Mouse (Mus musculus): ENCODE results near the gene Eif6. TPM values are rescaled to one million over a fixed set of nuclear protein-coding genes. Genes with fewer than 3 reads are reported as not detected.

Gene Eif6
- total and polyA plus RNA-seq, 3 experiments: 220 to 463 (median 289) TPM

GRCm38 (mm10) chr2:155860102-155860501 is 33.4 kb upstream of the Eif6 start:
- Histone ChIP-seq H3K27me3 (replicated peaks) (no peaks in the 10 kb centered on the region), H3K4me2 (ENCODE audit: insufficient read depth, low read depth, poor library complexity, severe bottlenecking) (no peak overlapping the region), H3K79me2 (replicated peaks; ENCODE audit: control insufficient read depth, extremely low read depth, insufficient read depth, poor library complexity, severe bottlenecking) (no peaks in the 10 kb centered on the region), H3K27ac (ENCODE audit: insufficient read depth, low read depth) (no peak overlapping the region), H3K9me3 (replicated peaks; ENCODE audit: low read length) (no peaks in the 10 kb centered on the region), H3K4me1 (ENCODE audit: control insufficient read depth in 1 of 2, insufficient read depth in 2 of 2) (no peaks in the 10 kb centered on the region), H3K9ac (ENCODE audit: insufficient read depth, low read depth) (no peak overlapping the region), H3K4me3 (replicated peaks in 1 of 3; ENCODE audit: low read depth in 2 of 3, low read length in 2 of 3, poor library complexity in 1 of 3) (no peak overlapping the region), H3K36me3 (replicated peaks in 1 of 2; ENCODE audit: control insufficient read depth in 1 of 2, insufficient read depth in 1 of 2, low read length in 1 of 2) (peaks cover 9 to 83% of the 10 kb centered on the region in 2 experiments)
- dilution Hi-C loops (cut with MboI; ENCODE audit: extremely low pct_ligation_motif_present, extremely low pct_unique_long_range_greater_than_20kb, low sequenced_read_pairs) (no loop called here), in situ Hi-C loops (cut with MboI; ENCODE audit: low pct_ligation_motif_present, low pct_unique_long_range_greater_than_20kb, low sequenced_read_pairs) (no loop called here)
- DNase-seq (ENCODE audit: extremely low read depth): no peak
- TF ChIP-seq NELFE (IDR thresholded peaks at IDR 0.05; ENCODE audit: low read depth, low read length) (no peak), SMC3 (IDR thresholded peaks at IDR 0.05; ENCODE audit: low read depth, low read length) (no peak), CTCF (conservative IDR thresholded peaks at IDR 0.05 in 1 of 2, IDR thresholded peaks at IDR 0.05 in 1 of 2; ENCODE audit: low read depth in 2 of 2, low read length in 2 of 2) (no peak), E2F4 (IDR thresholded peaks at IDR 0.05; ENCODE audit: insufficient replicate concordance, low read depth, low read length) (no peak), GABPA (IDR thresholded peaks at IDR 0.05; ENCODE audit: insufficient replicate concordance, low read depth, low read length) (no peak), POLR2A (IDR thresholded peaks at IDR 0.05; ENCODE audit: low read depth, low read length) (no peak), BHLHE40 (IDR thresholded peaks at IDR 0.05; ENCODE audit: low read depth, low read length) (no peak)

- no peak for DNase-seq (ENCODE audit: extremely low read depth)
- Histone ChIP-seq H3K4me1 (ENCODE audit: control insufficient read depth in 1 of 2, insufficient read depth in 2 of 2) (no peaks in the 10 kb centered on the region), H3K27ac (ENCODE audit: insufficient read depth, low read depth) (no peak overlapping the region), H3K9me3 (replicated peaks; ENCODE audit: low read length) (no peaks in the 10 kb centered on the region), H3K4me3 (replicated peaks in 1 of 3; ENCODE audit: low read depth in 2 of 3, low read length in 2 of 3, poor library complexity in 1 of 3) (no peak overlapping the region), H3K36me3 (replicated peaks in 1 of 2; ENCODE audit: control insufficient read depth in 1 of 2, insufficient read depth in 1 of 2, low read length in 1 of 2) (peaks cover 50 to 95% of the 10 kb centered on the region in 2 experiments), H3K27me3 (replicated peaks) (no peaks in the 10 kb centered on the region), H3K4me2 (ENCODE audit: insufficient read depth, low read depth, poor library complexity, severe bottlenecking) (no peak overlapping the region), H3K79me2 (replicated peaks; ENCODE audit: control insufficient read depth, extremely low read depth, insufficient read depth, poor library complexity, severe bottlenecking) (no peaks in the 10 kb centered on the region), H3K9ac (ENCODE audit: insufficient read depth, low read depth) (no peak overlapping the region)
- dilution Hi-C loops (cut with MboI; ENCODE audit: extremely low pct_ligation_motif_present, extremely low pct_unique_long_range_greater_than_20kb, low sequenced_read_pairs) (no loop called here), in situ Hi-C loops (cut with MboI; ENCODE audit: low pct_ligation_motif_present, low pct_unique_long_range_greater_than_20kb, low sequenced_read_pairs) (loop anchor here (5.0 kb wide), 1 partner anchor 90 kb away; the partner anchor contains the start of gene Gm15557)
- TF ChIP-seq JUN (IDR thresholded peaks at IDR 0.05; ENCODE audit: insufficient read depth, low read depth, low read length) (no peak), GABPA (IDR thresholded peaks at IDR 0.05; ENCODE audit: insufficient replicate concordance, low read depth, low read length) (no peak), TBP (conservative IDR thresholded peaks at IDR 0.05; ENCODE audit: low read depth, low read length) (no peak), JUND (conservative IDR thresholded peaks at IDR 0.05; ENCODE audit: low read depth, low read length) (no peak), ELF1 (IDR thresholded peaks at IDR 0.05; ENCODE audit: low read depth, low read length) (no peak), POLR2A (IDR thresholded peaks at IDR 0.05; ENCODE audit: low read depth, low read length) (no peak), CHD2 (IDR thresholded peaks at IDR 0.05; ENCODE audit: low read length) (no peak), MAX (IDR thresholded peaks at IDR 0.05; ENCODE audit: low read length) (no peak), MAFK (IDR thresholded peaks at IDR 0.05; ENCODE audit: insufficient replicate concordance, low read length) (no peak), MXI1 (IDR thresholded peaks at IDR 0.05; ENCODE audit: low read depth, low read length) (no peak), RCOR1 (conservative IDR thresholded peaks at IDR 0.05; ENCODE audit: low read depth, low read length) (no peak), POLR2AphosphoS2 (IDR thresholded peaks at IDR 0.05; ENCODE audit: low read depth, low read length) (no peak), USF1 (IDR thresholded peaks at IDR 0.05; ENCODE audit: low read depth, low read length) (no peak), ZMIZ1 (IDR thresholded peaks at IDR 0.05; ENCODE audit: low read depth, low read length) (no peak), ETS1 (conservative IDR thresholded peaks at IDR 0.05; ENCODE audit: low read depth, low read length) (no peak), ZKSCAN1 (IDR thresholded peaks at IDR 0.05; ENCODE audit: borderline replicate concordance, low read depth, low read length) (no peak), PAX5 (IDR thresholded peaks at IDR 0.05; ENCODE audit: low read length) (no peak)
These were observed 25.8 kb upstream of the Eif6 start for GRCm38 (mm10) chr2:155852536-155852935.

Measured in CH12.LX (cell line).